Mouse (Mus musculus) liver, embryonic 14.5 days (tissue): ENCODE measurements around the gene Tnfrsf13c. TPM values are rescaled to one million over a fixed set of nuclear protein-coding genes. Genes with fewer than 3 reads are reported as not detected.

Source experiments
- ATAC-seq: fragments of 200-750 bp; cut with Nextera tagmentation; 2 replicates; pipeline ENCODE4 v1.8.0; 2017; ENCODE audit warnings: moderate number of reproducible peaks, mild to moderate bottlenecking, moderate library complexity; ENCODE audit not compliant: insufficient read depth
- DNase-seq, 3 experiments: peaks; one replicate each; pipeline ENCODE4 v3.0.0-alpha.2; 2012 to 2013; ENCODE audit warnings: low read depth in 3 of 3, low spot score in 3 of 3
- H3K27ac ChIP-seq: fragments of 300-500 bp; sonication (generic); 2 replicates; pipeline ENCODE4 v1.5.1; 2014; ENCODE audit warnings: moderate library complexity, mild to moderate bottlenecking, control low read depth, inconsistent platforms
- H3K27me3 ChIP-seq: fragments of 300-500 bp; sonication (generic); 2 replicates; pipeline ENCODE4 v1.6.1; 2014; ENCODE audit warnings: mild to moderate bottlenecking, low read length, moderate library complexity; ENCODE audit not compliant: control insufficient read depth, insufficient read depth
- H3K36me3 ChIP-seq: fragments of 300-500 bp; sonication (generic); replicated peaks from 2 replicates; pipeline ENCODE4 v1.6.1; 2014; ENCODE audit warnings: low read depth; ENCODE audit not compliant: control insufficient read depth, insufficient read depth
- H3K4me1 ChIP-seq, 2 experiments: fragments of 200-500 bp in 1 of 2; fragments of 300-500 bp in 1 of 2; sonication (generic) in 1 of 2; replicated peaks; 2 replicates each; pipeline ENCODE4 v1.6.1; 2012 to 2014; ENCODE audit warnings: antibody characterized with exemption in 1 of 2, inconsistent platforms in 1 of 2, low read length in 1 of 2; ENCODE audit not compliant: control insufficient read depth in 2 of 2, insufficient read depth in 2 of 2
- H3K4me2 ChIP-seq: fragments of 300-500 bp; sonication (generic); 2 replicates; pipeline ENCODE4 v1.6.1; 2014; ENCODE audit warnings: low read depth, mild to moderate bottlenecking, control low read depth, moderate library complexity
- H3K4me3 ChIP-seq, 2 experiments: fragments of 200-500 bp in 1 of 2; fragments of 300-500 bp in 1 of 2; sonication (generic) in 1 of 2; 2 replicates each; pipeline ENCODE4 v1.5.1; 2012 to 2014; ENCODE audit warnings: low read depth in 2 of 2, low read length in 2 of 2, mild to moderate bottlenecking in 2 of 2, control low read depth in 1 of 2, inconsistent platforms in 1 of 2, moderate library complexity in 1 of 2; ENCODE audit not compliant: insufficient read depth in 1 of 2
- H3K9ac ChIP-seq: fragments of 300-500 bp; sonication (generic); replicated peaks from 2 replicates; pipeline ENCODE4 v1.6.1; 2014; ENCODE audit warnings: mild to moderate bottlenecking, control low read depth, moderate library complexity
- H3K9me3 ChIP-seq: fragments of 300-500 bp; sonication (generic); 2 replicates; pipeline ENCODE4 v1.6.1; 2016; ENCODE audit warnings: low read length, mixed read lengths; ENCODE audit not compliant: control insufficient read depth
- CTCF ChIP-seq: IDR thresholded peaks from 2 replicates; pipeline ENCODE4 v1.5.1; 2016; ENCODE audit warnings: antibody characterized with exemption, low read depth, control low read depth
- EP300 ChIP-seq: IDR thresholded peaks from 2 replicates; pipeline ENCODE4 v1.6.1; 2016; ENCODE audit warnings: antibody characterized with exemption, low read depth
- WGBS: fragments of 180-500 bp; shearing (Covaris S2); extraction: QIAGEN DNeasy Blood & Tissue Kit; methylation state at CpG from one replicate; pipeline ENCODE4 v1.1.7; 2014; ENCODE audit not compliant: insufficient replicate concordance; 5-methylcytosine and 5-hydroxymethylcytosine counted together
- polyA plus RNA-seq, 2 experiments: library from polyadenylated mRNA; depleted of rRNA in 1 of 2; stranded (reverse) in 1 of 2; unstranded in 1 of 2; fragments of >200 nt; fragmentation: Nextera tagmentation in 1 of 2; extraction: Ambion mirVana in 1 of 2; gene quantifications; 2 replicates each; pipeline versions ENCODE4 v1.2.1 to v1.2.3; 2012 to 2014

Gene Tnfrsf13c
- 0.54 and 0.66 TPM in 2 replicates for polyA plus RNA-seq (2012; rRNA removed)
- polyA plus RNA-seq (2014; fragmentation: Nextera tagmentation; extraction: Ambion mirVana), result 0.14 and 0.58 TPM in 2 replicates

- Histone ChIP-seq H3K36me3 (no peaks in the 10 kb centered on the region), H3K9me3 (no peaks in the 10 kb centered on the region), H3K9ac (peak within 1 kb of the TSS; percentile 15), H3K4me3 (peak within 1 kb of the TSS; percentile 31 to 45), H3K27me3 (peaks cover 24% of the 10 kb centered on the region), H3K4me1 (peaks cover 6 to 13% of the 10 kb centered on the region in 2 experiments), H3K4me2 (peak within 1 kb of the TSS; percentile 72), H3K27ac (no peak within 1 kb of the TSS)
- TF ChIP-seq EP300, result no peak
- 1% methylated on average over 41 of the region's 44 CpGs for WGBS
- DNase-seq (peak in 1 of 3 experiments; percentile 49), ATAC-seq (peak; percentile 72)
Observed at GRCm38 (mm10) chr15:82223657-82224601, at the start of gene Tnfrsf13c. Gene Tnfrsf13c, minus strand, starts transcription at chr15:82224369.

DNA sequence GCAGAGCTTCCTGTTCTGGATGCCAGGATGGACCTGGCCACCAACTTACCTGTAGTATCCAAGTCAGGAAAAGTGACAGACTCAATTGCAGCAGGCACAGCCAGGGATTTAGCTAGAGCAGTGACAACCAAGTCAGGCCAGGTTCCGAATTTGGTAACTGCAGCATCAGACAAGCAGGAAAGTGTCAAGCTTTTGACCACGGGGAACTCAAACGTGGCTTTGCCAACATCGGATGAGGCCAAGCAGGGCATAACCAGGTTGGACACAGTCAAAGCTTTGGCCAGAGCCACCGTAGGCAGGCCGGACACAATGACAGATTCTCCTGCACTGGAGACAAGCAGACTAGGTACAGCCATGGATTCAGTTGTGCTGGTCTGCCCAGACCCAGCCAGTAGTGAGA is 48.1 kb upstream of the Tnfrsf13c start:
- WGBS, result 56% methylated on average over 6 of the region's 6 CpGs
- Histone ChIP-seq H3K36me3 (no peaks in the 10 kb centered on the region), H3K27me3 (peaks cover 42% of the 10 kb centered on the region), H3K9me3 (no peaks in the 10 kb centered on the region), H3K27ac (no peak overlapping the region), H3K4me3 (no peak overlapping the region), H3K4me2 (no peak overlapping the region), H3K4me1 (no peaks in the 10 kb centered on the region), H3K9ac (no peak overlapping the region)
- ATAC-seq (no peak), DNase-seq (no peak)
- no peak for TF ChIP-seq EP300
- TF ChIP-seq CTCF, result no peak

DNA sequence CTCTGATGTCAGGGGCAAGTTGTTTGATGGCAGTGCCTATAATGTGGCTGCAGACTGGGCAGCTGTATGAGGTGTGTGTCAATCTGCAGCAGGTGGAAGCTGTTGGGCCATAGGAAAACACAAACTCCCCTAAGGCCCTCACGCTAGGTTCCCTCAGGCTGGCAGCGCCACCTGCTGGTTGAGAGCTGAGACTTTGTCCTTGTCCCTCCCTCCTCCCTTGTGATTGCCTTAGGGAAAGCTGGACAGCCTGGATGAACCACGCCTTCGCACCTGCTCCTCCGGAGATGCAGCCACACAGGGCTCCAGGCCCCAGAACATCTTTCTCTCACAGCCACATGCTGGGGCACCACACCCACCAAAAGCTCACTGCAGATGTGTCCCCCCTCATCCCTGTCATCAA is 47.0 kb upstream of the Tnfrsf13c start:
- Histone ChIP-seq H3K36me3 (no peaks in the 10 kb centered on the region), H3K9me3 (no peaks in the 10 kb centered on the region), H3K4me2 (no peak overlapping the region), H3K27me3 (peaks cover 36% of the 10 kb centered on the region), H3K9ac (no peak overlapping the region), H3K27ac (no peak overlapping the region), H3K4me1 (no peaks in the 10 kb centered on the region), H3K4me3 (no peak overlapping the region)
- ATAC-seq (no peak), DNase-seq (peak; percentile 31 to 41 (median 38))
- 9% methylated on average over 5 of the region's 5 CpGs for WGBS
- peak; percentile 96 for TF ChIP-seq CTCF
- no peak for TF ChIP-seq EP300

DNA sequence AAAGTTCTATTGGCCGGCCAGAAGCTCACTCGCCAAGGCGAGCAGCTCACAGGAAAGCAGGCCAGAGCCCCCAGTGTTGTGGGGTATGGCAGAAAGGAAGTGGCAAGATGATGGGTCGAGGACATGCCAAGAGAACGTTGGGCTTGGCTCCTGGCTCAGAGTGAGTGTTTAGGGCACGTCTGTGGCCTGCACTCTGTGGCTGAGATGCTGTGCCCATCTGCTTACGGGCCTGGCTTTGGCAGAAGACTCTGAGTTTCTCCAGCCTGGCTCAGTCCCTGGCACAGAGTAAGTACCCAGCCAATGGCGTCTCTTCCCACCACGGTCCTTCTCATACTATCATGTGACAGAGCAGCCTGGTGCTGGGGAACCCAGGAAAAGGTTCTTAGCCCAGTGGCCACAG is 44.6 kb upstream of the Tnfrsf13c start:
- no peak for TF ChIP-seq CTCF
- TF ChIP-seq EP300, result no peak
- ATAC-seq (no peak), DNase-seq (no peak)
- H3K27me3 ChIP-seq, result peaks cover 12% of the 10 kb centered on the region
- H3K9ac ChIP-seq, result no peak overlapping the region
- no peak overlapping the region for H3K4me3 ChIP-seq
- no peak overlapping the region for H3K27ac ChIP-seq
- 62% methylated on average over 9 of the region's 9 CpGs for WGBS
- H3K4me2 ChIP-seq, result no peak overlapping the region
- H3K4me1 ChIP-seq, result no peaks in the 10 kb centered on the region
- no peaks in the 10 kb centered on the region for H3K9me3 ChIP-seq
- H3K36me3 ChIP-seq, result no peaks in the 10 kb centered on the region

DNA sequence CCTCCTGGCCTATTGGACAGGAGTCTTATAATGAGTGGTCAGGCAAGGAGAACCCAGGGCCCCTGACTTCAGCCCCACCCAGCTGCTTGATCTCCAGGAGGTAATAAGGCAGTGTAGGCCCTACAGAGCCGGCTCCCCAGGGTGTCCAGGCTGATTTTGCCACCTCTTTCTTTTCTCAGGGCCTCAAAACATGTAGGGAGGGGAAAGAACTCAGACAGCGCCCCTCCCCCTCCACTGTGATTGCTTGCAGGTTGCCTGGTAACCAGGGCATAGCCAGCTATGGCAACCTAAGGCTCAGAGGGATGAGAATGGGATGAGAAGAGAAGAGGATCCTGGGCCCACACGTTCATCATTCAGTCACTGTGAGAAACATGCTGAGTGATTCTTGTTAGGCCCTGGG is 44.0 kb upstream of the Tnfrsf13c start:
- Histone ChIP-seq H3K4me2 (no peak overlapping the region), H3K4me3 (no peak overlapping the region), H3K27me3 (peaks cover 6% of the 10 kb centered on the region), H3K9me3 (no peaks in the 10 kb centered on the region), H3K27ac (no peak overlapping the region), H3K9ac (no peak overlapping the region), H3K4me1 (no peaks in the 10 kb centered on the region), H3K36me3 (no peaks in the 10 kb centered on the region)
- no peak for DNase-seq
- TF ChIP-seq CTCF, result no peak
- no peak for TF ChIP-seq EP300
- 44% methylated on average over 3 of the region's 3 CpGs for WGBS
- ATAC-seq, result no peak
